Mouse (Mus musculus) adrenal gland, postnatal 25 days (tissue): ENCODE measurements around the gene Sox6. TPM values are rescaled to one million over a fixed set of nuclear protein-coding genes. Genes with fewer than 3 reads are reported as not detected.
A peak's percentile ranks its signal among the peaks of the same experiment; 100 is the strongest.
"Not testable (repeated sequence)": the region's sequence is repeated elsewhere in the genome, so short reads cannot be mapped to it uniquely, and the experiment has no call there.

Experiments
- DNase-seq: peaks from one replicate; pipeline ENCODE4 v3.0.0; 2021; ENCODE audit warnings: mixed read lengths
- long read RNA-seq: library from polyadenylated mRNA; stranded (forward); transcript quantifications from one replicate; pipeline ENCODE4 v2.0.0, GENCODE M21; 2021
- total RNA-seq: library from RNA; stranded (reverse); gene quantifications from 2 replicates; pipeline ENCODE4 v1.2.3, GENCODE M21; 2021

Sox6 gene
- 10.9 and 16.0 TPM in 2 replicates for total RNA-seq
- long read RNA-seq, partial matches to known transcripts = 1 of 6 reads
- long read RNA-seq, other reads (novel, unspliced or antisense) = 5 of 6 reads

DNA sequence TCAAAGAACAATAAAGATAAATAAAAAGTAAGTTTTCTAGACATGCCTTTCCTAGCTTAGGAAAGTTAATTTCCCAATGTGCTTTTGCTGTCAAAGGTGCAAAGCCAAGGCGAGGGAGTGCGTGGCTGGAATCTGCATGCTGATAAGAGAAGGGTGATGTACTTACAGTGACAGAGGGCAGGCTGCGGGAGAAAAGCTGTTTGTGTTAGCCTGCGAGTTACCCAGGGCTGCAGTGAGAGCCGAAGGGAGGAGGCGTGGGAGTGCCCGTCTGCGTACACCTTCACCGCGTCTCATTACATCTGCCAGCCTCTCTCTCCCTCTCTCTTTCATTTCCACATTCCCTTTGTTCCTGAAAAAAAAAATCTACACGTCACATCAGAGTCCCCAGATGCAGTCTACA lies at the start of gene Sox6:
Gene Sox6 (minus strand): TSS at position 286 of the 400 bp plus-strand sequence.
- DNase-seq = peak; percentile 15

DNA sequence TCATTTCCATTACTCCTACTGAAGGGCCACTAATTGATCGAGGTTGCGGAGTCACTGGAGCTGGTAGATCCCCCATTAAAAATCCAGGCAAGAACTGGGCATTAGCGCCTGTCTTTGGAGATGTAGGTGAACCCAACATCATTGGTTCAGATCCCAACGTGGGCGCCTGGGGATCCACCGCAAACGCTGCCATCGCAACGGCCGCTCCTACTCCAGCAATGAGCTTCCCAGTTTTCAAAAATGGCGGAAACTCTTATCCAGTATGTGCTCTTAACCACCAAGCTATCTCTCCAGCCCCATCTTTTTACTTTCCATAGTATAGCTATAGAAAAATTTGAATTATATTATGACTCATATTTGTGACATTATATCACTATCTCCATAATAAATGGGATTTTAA lies 45.8 kb upstream of the Sox6 start, which contains the start of gene Gm4353:
Gene Gm4353 (minus strand): TSS at position 270 of the 400 bp plus-strand sequence.
- not testable (repeated sequence) for DNase-seq

DNA sequence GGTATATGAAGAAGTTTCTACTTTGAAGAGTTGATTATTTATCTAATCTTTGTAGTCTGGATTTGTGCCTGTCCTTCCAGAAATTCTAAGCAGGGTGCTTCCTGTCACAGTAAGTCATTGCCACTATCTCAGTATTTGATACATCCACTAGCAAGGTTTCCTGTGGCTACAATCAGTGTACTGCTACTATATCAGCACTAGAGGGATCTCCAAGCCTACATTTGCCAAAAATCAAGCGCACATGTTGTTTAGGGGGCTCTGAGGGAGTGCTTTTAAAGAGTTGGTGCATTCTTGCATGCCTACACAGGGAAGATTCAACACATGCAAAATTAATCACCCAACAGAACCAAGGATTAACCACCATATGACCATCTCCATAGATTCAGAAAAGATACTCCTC lies 22.1 kb upstream of the Sox6 start:
- DNase-seq = no peak

DNA sequence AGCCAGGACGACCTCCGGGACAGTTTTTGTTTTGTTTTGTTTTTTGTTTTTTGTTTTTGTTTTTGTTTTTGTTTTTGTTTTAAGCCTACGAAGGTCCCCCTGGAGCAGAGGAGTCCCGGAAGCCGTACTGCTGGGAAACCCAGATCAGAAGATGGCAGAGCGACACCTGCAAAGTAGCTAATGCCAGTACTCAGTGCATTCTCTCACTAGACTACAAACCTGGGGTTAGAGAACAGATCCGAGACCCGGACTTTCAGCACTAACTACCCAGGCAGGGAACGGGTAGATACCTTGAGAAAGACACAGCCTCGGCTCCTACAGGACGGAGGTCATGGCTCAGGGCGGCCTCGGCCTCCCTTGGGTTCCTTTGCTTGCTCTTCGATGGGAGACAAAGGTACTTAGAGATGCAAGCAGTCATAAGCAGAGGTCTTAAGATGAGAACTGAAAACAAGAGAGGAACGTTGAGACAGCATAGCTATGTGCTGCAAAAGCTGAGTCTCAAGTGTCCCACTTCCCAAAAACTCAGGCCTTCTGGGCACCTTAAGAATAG lies 1.9 kb upstream of the Sox6 start:
- DNase-seq = no peak

DNA sequence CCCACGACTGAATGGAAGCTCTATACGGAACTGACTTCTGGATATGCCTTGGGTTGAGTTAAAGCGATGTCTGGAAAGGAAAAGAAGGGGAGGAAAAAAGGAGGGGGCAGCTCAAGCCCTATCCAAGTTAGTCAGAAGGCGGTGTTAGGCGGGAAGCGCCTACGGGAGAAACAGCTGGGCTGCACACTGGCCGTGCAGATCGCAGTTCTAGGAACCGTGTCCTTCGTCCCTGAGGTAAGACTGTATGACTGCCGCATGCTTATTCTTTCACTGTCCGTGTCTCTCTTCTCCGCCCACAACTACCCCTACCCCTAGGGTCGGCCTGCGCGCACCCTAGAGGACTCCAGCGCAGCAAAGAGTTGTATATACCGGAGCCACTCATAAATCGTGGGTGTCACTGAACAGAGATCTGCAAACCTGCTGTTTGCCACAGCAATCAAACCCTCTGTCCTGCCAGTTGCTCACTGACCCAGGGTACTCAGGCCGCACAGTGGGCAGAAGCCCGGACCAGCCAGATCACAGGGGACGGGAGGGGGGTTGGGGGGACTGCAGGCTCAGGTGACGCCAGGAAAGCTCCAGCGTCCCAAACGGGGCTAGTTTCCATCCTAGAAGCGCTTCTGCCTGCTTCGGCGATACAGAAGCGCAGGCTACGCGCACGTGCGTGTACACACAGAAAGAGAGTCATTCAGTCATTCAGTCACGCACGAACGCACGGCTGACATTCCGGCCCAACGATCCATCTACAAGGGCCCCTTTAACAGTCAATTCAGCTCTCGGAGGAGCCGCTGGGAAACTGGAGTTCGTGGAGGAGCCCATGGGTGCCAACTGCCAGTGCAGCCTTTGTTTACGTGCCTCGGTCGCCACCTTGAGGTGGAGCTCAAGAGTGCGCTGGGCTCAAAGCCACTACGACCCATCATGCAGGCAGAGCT lies 1.2 kb upstream of the Sox6 start:
- peak; percentile 84 for DNase-seq

DNA sequence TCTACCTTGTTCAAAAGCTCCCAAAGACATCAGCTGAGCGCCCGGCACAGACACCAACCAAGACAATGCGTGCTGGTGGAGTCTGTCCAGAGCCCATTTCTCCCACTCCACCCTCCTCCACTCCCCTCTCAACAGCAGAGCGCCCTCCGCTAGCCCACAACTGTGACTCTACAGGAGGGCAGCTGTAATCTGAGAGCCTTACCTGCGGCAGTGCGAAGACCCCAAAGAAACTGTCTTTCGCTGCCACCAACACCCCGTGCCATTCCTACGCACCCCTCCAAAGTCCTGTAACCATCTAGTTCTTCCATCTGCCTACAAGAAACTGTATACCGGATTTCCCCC lies 571 bp upstream of the Sox6 start, which contains the start of gene 1110004F10Rik:
Gene 1110004F10Rik (plus strand): TSS at position 202 of the 342 bp plus-strand sequence.
- DNase-seq = no peak

DNA sequence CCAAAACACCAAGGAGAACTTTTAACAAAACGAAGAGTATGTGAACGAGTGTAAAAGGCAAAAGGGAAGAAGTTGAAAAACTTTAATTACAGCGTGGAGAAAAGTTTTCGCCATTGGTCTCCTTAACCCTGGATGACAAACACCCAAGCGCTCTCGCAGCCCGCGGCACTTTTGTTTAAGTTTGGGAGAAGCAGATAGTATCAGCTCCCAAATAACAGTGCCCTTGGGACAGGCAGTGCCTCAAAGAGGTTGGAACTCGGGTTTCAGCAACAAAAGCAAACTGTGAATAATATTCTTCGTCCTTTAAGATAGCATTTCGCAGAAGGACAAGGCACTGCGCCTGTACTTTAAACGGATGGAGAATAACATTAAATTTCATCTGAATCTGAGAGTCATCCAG lies 572 bp downstream of the Sox6 start:
- DNase-seq = no peak

DNA sequence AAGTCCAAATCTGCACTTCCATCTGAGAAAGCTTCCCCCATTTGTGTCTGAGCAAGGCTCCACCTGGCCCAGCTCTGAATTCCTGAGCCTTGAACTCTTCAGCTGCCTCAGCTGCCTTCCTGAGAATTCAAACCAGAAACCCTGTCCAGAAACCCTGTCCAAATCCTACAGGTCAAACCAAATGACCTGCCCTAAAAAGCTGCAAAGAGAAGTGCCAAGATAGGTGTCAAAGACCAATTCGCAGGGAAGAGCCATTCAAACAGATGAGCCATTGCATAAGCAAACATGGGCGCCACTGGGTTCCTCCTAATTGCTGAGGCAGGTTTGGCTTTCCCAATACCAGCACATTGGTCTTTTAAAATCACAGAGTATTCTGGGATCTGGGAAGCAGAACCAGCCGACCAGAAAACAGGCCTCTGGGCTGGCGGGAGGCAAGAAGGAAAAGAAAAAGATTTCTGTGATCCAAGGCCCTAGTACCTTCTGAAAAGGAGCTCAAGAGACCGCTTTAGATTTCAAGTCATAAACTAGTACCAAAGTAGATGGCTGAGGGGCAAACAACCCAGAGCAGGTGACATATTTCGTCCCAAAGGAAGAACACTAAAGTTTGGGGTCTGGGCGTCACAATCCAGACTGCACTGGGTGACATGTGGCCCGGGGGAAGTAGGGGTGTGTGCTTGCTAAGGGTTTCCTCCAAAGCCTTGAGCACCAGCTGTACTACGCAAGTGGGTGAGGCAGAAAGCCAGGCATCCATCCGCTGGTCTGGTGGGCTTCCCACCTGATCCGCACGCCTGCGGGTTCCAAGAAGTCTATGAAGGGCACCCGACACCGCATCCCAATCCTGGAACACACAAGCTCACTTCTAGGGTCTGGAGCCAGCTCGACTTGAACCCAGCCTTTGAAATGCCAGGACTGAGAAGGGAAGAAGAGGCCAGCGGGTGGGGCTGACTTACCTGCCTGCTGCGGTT lies 1.7 kb downstream of the Sox6 start:
- DNase-seq = no peak

DNA sequence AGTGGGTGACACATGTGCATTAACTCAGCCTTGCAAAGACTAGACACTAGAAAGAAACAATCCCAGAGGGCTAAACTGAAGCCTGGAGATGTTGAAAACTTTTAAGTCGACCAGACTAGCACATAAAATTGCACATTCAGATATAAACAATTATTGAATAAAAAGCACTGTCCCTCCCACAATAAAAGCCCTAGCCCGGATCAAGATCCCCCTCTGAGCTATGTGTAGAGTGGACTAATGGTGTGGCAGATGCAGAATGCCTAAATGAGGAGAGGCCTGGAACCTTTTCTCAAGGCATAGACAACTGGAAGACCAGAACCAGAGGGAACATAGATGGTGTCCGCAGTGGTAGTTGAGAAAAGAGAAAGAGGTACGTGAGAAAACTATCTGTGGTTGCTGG lies 3.1 kb downstream of the Sox6 start:
- DNase-seq = no peak

DNA sequence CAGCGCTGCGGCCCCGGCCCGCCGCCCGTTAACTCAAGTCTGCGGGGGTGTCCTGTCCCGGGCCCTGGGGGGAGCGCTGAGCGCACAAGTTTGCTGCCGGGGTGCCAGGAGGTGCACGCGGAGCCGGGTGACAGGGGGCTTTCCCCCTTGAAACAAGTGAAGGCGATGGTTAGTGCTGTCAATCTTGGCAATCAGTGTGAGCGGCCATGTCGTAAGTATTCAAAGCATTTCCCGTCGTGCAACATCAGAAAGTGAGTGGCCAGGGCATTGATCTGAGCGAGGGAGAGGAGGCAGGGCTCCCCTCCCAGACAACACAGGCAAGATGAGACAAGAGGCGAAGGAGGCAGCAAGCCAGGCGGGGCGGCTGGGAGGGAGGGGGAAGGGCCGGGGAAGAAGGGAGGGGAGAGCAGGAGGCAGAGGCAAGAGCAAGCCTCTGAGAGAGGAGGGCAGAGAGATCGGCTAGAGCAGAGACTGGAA lies 4.3 kb downstream of the Sox6 start:
- DNase-seq = peak; percentile 55

DNA sequence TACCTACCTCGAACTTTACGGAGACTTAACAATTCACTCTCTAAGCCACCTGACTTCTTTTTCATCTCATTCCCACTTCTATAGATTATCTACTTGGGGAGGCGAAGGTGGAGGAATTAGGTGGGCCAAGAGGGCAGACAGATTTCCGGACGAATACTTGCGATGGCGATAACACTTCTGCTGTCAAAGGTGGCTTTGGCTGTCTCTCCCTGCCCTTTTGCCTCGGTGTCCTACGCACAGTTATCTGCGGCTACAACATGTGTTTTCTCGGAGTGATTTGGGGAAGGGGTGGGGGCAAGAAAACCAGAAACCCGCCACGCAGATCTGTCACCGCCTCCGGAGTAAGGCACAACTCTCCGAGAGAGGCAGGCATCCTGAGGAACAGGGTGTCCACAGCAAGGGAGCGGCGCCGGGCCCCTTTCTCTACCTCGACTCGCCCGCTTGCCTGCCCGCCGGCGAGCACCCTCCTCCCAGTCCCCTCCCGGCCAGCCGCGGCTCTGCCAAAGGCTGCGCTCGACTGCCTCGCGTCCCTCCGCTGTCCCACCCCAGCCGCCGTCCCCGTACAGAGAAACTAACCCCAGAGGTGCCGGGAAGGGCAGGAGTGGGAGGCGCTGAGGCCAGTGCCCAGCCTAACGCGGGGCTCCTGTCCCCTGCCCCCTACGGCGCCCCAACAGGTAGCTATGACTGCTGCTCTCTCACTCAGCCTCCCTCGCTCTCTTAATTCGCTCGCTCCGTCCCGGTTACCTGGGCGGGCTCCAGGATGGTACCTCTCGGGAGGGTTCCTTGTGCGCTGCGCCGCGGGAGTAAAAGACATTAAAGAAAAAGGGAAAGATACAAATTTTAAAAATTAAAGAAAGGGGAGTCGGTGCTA lies 5.0 kb downstream of the Sox6 start:
- DNase-seq = peak; percentile 64

DNA sequence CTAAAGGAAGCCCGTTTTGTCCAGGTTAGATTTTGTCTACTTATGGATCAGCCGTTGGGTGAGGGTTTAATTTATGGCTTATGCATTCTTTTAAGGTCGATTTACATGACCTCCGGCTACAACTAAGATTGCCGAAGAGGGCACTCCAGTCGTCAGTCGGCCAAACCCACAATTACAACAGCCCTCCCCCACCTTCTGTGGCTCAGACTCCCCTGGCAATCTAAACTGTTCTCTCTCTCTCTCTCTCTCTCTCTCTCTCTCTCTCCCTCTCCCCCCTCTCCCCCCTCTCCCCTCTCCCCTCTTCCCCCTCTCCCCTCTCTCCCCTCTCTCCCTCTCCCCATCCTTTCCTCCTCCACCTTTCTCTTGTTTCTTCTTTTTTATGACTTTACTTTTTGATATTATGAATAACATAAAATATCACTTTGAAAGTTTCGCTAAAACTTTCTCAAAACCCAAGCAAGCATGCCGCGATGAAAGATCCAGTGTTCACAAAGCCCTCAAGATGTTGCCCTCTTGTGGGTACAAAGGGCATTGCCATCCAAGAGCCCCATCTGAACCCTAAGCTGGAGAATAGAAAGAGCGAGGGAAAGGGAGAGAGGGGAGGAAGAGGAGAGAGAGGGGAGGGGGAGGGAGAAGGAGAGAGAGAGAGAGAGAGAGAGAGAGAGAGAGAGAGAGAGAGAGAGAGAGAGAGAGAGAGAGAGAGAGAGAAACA lies 5.8 kb downstream of the Sox6 start:
- DNase-seq = peak; percentile 63

DNA sequence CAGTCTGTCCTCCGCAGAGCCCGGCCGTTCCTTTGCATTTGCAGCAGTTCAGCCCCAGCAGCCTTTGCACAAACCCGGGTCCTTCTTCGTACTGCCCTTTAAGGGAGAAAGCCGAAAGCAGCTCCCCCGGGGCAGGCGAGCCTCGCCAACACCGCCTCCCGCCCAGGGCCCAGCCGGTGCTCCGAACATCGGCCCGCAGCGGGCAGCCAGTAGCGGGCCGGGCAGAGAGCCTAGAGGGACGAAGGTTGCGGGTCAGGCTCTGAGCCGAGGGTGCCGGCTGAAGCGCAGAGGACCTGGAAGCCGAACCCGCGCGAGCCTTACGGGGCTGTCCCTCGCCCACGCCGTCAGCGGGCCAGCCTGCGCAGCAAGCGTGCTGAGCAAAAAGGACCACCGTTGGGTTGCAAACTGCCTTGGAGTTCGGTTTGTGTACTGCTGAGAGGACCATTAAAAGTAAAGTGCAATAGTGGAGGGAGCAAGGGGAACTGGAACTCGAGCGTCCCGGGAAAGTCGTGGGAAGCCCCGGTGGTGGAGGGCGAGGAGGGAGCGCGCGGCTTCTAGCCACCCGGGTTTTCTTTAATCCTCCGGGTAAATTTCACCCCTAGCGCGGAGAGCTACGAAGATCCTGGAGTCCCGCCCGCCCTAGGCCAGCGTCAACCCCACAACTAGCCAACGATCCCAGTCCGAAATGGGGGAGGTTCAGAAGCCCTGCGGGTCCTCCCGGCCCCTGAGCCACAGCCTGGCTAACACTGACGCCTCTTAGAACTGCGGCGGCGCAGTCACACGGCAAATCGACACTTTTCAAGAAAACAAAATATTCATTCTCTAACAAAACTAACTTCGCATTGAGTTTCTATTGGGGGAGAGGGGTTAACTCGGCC lies 6.6 kb downstream of the Sox6 start:
- peak; percentile 78 for DNase-seq

DNA sequence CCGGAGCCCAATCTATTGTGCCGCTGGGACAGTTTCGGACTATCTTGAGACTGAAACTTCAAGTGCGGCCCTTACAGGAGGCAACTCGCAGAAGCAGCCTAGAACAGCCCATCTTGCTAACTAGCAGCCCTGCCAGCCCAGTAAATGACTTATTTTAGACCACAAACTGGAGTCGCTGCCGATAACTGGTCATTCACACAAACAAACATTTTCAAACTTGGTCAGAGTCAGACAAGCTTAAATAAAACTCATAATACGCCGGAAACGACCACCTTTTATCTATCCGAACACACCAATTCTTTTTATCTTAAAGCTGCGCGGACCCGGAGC lies 7.2 kb downstream of the Sox6 start:
- DNase-seq = no peak

DNA sequence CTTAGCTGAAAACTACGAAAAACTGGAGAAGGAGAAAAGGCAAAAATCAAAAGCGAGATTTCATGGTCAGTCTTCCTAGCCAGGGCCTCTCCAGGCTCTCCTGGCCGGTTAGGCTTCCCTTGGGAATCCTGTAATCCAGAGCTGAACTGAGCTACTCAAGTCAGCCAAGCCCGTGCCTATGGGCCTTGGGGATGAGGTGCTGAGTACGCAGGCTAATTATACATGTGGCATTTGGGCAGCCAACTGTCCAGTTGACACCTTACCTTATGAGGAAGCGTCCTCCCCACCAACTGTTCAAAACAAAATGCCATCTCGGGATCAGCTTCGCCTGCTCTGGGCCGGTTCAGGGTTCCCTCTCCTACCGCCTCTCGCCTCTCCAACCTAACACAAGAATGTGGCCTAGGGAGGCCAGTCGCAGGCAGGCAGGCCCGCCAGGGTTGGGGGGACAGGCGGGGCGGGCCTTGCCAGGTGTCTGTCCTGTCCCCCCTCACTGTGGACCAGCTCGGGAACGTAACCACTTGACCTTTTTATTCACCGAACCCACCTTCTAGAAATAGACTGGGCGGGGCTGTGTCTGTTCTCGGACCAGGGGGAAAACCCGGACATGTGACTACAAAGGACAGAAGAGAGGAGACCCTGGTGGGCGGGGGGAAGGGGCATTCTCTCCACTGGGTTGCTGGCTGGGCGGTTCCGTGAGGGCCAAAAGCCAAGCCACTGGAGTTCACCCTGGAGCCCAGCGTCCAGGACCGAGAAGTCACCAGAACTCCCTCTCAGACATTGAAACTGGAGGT lies 7.8 kb downstream of the Sox6 start:
- DNase-seq = peak; percentile 23

DNA sequence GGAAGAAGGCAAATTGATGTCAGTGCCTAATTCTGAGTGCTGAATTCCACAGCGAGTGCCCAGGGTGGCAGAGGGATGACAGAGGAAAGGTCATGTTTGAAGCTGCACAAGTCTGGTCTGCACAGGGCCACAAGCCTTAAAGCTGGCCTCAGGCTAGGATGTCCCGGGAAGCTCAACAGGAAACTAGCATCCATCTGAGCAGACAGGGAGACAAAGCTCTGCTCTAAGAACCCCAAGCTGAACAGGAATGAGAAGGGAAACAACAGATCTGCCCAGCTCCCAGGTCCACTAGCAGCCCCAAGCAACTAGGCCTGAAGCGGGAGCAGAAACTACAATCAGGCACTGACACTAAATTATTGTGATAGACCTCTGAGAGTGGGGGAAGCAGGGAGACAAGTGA lies 8.6 kb downstream of the Sox6 start:
- DNase-seq = no peak

DNA sequence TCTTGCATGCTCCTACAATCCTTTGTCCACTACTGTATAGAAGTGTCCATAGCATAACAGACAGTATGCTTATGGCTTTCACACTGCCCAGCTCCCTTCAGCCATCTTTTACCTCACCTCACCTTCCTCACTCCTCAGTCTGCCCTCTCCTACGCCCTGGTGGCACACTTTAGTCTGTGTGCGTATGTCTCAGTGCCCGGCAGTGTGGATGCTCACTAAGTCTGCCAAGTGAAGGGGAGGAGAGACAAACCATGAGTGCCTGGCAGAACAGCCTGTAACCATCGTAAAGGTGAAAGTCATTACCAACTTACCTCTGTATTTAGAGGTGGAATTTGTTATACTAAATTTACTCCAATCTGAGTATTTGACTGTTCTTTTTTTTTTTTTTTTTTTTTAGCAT lies 35.9 kb downstream of the Sox6 start:
- no peak for DNase-seq

DNA sequence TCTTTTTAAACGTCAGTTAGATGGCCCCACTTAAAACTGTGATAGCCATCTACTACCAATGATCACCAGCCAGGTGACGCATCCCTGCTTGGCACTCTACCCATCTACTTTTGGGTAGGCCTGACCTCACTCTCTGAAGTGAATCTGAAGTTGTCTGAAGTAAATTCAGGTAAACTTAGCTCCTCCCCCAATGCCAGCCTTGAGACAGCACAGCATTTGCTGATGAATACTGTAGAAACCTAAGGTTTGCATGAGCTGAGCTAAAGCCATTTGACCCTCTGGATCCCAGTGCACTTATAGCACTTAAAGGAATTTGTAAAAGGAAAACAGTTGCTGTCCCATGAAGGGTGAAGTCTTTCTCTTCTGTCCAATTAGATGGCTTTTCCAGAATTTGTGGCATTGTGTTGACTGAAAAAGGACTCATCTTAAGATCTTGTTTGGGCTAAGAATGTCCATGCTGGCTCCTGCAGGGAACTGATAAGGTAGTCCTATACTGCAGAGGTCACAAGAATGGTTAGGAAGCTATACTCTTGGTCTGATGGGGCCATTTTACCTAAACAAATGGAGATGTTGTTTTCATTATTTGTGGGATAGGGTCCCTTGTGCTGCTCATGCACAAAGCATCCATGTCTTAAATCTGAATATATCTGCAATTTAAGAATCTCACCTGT lies 50.4 kb downstream of the Sox6 start:
- DNase-seq = no peak
